Mouse (Mus musculus) heart, adult 9 months (tissue): Measurements from ENCODE around the gene Stab1.

Experiments
- DNase-seq, 2 experiments: peaks; one replicate each; pipeline ENCODE4 v3.0.0; 2022; ENCODE audit warnings: low spot score in 2 of 2

The Stab1 gene

GRCm38 (mm10) chr14:31168425-31168824 is at the start of gene Stab1:
Gene Stab1, minus strand, starts transcription at chr14:31168641.
- peak; percentile 67 to 86 for DNase-seq

- peak in 1 of 2 experiments; percentile 41 for DNase-seq
Observed at GRCm38 (mm10) chr14:31217666-31218065, 49.2 kb upstream of the Stab1 start, which contains the start of gene Sema3g. Gene Sema3g, plus strand, starts transcription at chr14:31217860.

GRCm38 (mm10) chr14:31216846-31217245 is 48.4 kb upstream of the Stab1 start, which contains the start of gene Nisch:
Gene Nisch, minus strand, starts transcription at chr14:31216946.
- no peak for DNase-seq

- DNase-seq: peak; percentile 51 to 64
Observed at GRCm38 (mm10) chr14:31215157-31216002, 46.9 kb upstream of the Stab1 start.

GRCm38 (mm10) chr14:31214684-31215083 is 46.2 kb upstream of the Stab1 start:
- no peak for DNase-seq

- no peak for DNase-seq
Observed at GRCm38 (mm10) chr14:31213868-31214267, 45.4 kb upstream of the Stab1 start.

- DNase-seq: no peak
Observed at GRCm38 (mm10) chr14:31212499-31212898, 44.1 kb upstream of the Stab1 start.

- DNase-seq: no peak
Observed at GRCm38 (mm10) chr14:31211854-31212253, 43.4 kb upstream of the Stab1 start.

GRCm38 (mm10) chr14:31209133-31209557 is 40.7 kb upstream of the Stab1 start:
- peak; percentile 78 for DNase-seq

- peak; percentile 62 to 68 for DNase-seq
Observed at GRCm38 (mm10) chr14:31208084-31208483, 39.6 kb upstream of the Stab1 start, which contains the start of gene Tnnc1. Gene Tnnc1, plus strand, starts transcription at chr14:31208312.

GRCm38 (mm10) chr14:31207070-31207830 is 38.8 kb upstream of the Stab1 start:
- DNase-seq: peak; percentile 42 to 51

- DNase-seq: peak; percentile 92 to 95
Observed at GRCm38 (mm10) chr14:31206472-31206981, 38.1 kb upstream of the Stab1 start.

- DNase-seq: peak; percentile 58 to 59
Observed at GRCm38 (mm10) chr14:31205562-31206467, 37.4 kb upstream of the Stab1 start.

GRCm38 (mm10) chr14:31205244-31205561 is 36.8 kb upstream of the Stab1 start:
- no peak for DNase-seq

- DNase-seq: no peak
Observed at GRCm38 (mm10) chr14:31204844-31205243, 36.4 kb upstream of the Stab1 start.

GRCm38 (mm10) chr14:31200038-31200437 is 31.6 kb upstream of the Stab1 start:
- no peak for DNase-seq

GRCm38 (mm10) chr14:31199599-31199998 is 31.2 kb upstream of the Stab1 start:
- DNase-seq: no peak

GRCm38 (mm10) chr14:31197547-31198516 is 29.4 kb upstream of the Stab1 start:
- peak; percentile 43 to 63 for DNase-seq

- DNase-seq: peak in 1 of 2 experiments; percentile 44
Observed at GRCm38 (mm10) chr14:31195968-31196367, 27.5 kb upstream of the Stab1 start.

- DNase-seq: no peak
Observed at GRCm38 (mm10) chr14:31195521-31195920, 27.1 kb upstream of the Stab1 start.
